Mouse (Mus musculus): Measurements from ENCODE around the gene Mark1. TPM values are rescaled to one million over a fixed set of nuclear protein-coding genes. Genes with fewer than 3 reads are reported as not detected.

Mark1 gene
- 1 to 10 TPM; 1.4 to 2.5 (median 1.9) TPM for total RNA-seq (2022)

- DNase-seq (ENCODE audit: low spot score in 2 of 2), result no peak
These were observed at the start of gene Mark1 for GRCm38 (mm10) chr1:184999071-184999750. Gene Mark1, minus strand, starts transcription at chr1:184999570.

- no peak for DNase-seq (ENCODE audit: low spot score in 2 of 2)
These were observed 48.3 kb upstream of the Mark1 start for GRCm38 (mm10) chr1:185047516-185048247.

GRCm38 (mm10) chr1:185046513-185046912 is 47.1 kb upstream of the Mark1 start:
- no peak for DNase-seq (ENCODE audit: low spot score in 2 of 2)

- no peak for DNase-seq (ENCODE audit: low spot score in 2 of 2)
These were observed 38.9 kb upstream of the Mark1 start for GRCm38 (mm10) chr1:185038183-185038686.

- no peak for DNase-seq (ENCODE audit: low spot score in 2 of 2)
These were observed 31.2 kb upstream of the Mark1 start for GRCm38 (mm10) chr1:185030565-185030964.

GRCm38 (mm10) chr1:185020429-185021168 is 21.2 kb upstream of the Mark1 start:
- DNase-seq (ENCODE audit: low spot score in 2 of 2), result no peak

- DNase-seq (ENCODE audit: low spot score in 2 of 2), result no peak
These were observed 13.2 kb upstream of the Mark1 start for GRCm38 (mm10) chr1:185012566-185012965.

- no peak for DNase-seq (ENCODE audit: low spot score in 2 of 2)
These were observed 7.7 kb upstream of the Mark1 start for GRCm38 (mm10) chr1:185007066-185007465.

GRCm38 (mm10) chr1:184999780-185000599 is 620 bp upstream of the Mark1 start:
- DNase-seq (ENCODE audit: low spot score in 2 of 2), result peak in 1 of 2 experiments; percentile 11

- DNase-seq (ENCODE audit: low spot score in 2 of 2), result no peak
These were observed 739 bp downstream of the Mark1 start for GRCm38 (mm10) chr1:184998631-184999030.

GRCm38 (mm10) chr1:184998161-184998560 is 1.2 kb downstream of the Mark1 start:
- no peak for DNase-seq (ENCODE audit: low spot score in 2 of 2)

GRCm38 (mm10) chr1:184997466-184997865 is 1.9 kb downstream of the Mark1 start:
- DNase-seq (ENCODE audit: low spot score in 2 of 2), result no peak

- DNase-seq (ENCODE audit: low spot score in 2 of 2), result no peak
These were observed 4.0 kb downstream of the Mark1 start for GRCm38 (mm10) chr1:184995335-184995734.

GRCm38 (mm10) chr1:184991191-184991590 is 8.2 kb downstream of the Mark1 start:
- no peak for DNase-seq (ENCODE audit: low spot score in 2 of 2)

GRCm38 (mm10) chr1:184986748-184987147 is 12.6 kb downstream of the Mark1 start:
- no peak for DNase-seq (ENCODE audit: low spot score in 2 of 2)

- no peak for DNase-seq (ENCODE audit: low spot score in 2 of 2)
These were observed 14.6 kb downstream of the Mark1 start for GRCm38 (mm10) chr1:184984723-184985122.

- peak in 1 of 2 experiments; percentile 8 for DNase-seq (ENCODE audit: low spot score in 2 of 2)
These were observed 15.6 kb downstream of the Mark1 start for GRCm38 (mm10) chr1:184983751-184984150.

- no peak for DNase-seq (ENCODE audit: low spot score in 2 of 2)
These were observed 27.1 kb downstream of the Mark1 start for GRCm38 (mm10) chr1:184972214-184972776.

GRCm38 (mm10) chr1:184969374-184969773 is 30.0 kb downstream of the Mark1 start:
- DNase-seq (ENCODE audit: low spot score in 2 of 2), result no peak

GRCm38 (mm10) chr1:184965682-184966360 is 33.5 kb downstream of the Mark1 start:
- peak; percentile 8 to 17 for DNase-seq (ENCODE audit: low spot score in 2 of 2)
